Mouse (Mus musculus) liver, adult 2 months (tissue): ENCODE results near the gene Fbxw9. TPM values are rescaled to one million over a fixed set of nuclear protein-coding genes. Genes with fewer than 3 reads are reported as not detected.

Source experiments
- DNase-seq: peaks from one replicate; pipeline ENCODE4 v3.0.0-alpha.2; 2011; ENCODE audit warnings: low read depth, low spot score; ENCODE audit errors: extremely low read depth
- H3K27ac ChIP-seq: fragments of 200-500 bp; replicated peaks from 2 replicates; pipeline ENCODE4 v1.5.1; 2012; ENCODE audit warnings: low read depth, mild to moderate bottlenecking, control low read depth, inconsistent platforms, low read length; ENCODE audit not compliant: insufficient read depth
- H3K27me3 ChIP-seq: fragments of 200-500 bp; 2 replicates; pipeline ENCODE4 v1.6.1; 2012; ENCODE audit warnings: mild to moderate bottlenecking, moderate library complexity, low read length, inconsistent platforms; ENCODE audit not compliant: control insufficient read depth, insufficient read depth
- H3K36me3 ChIP-seq: fragments of 200-500 bp; 2 replicates; pipeline ENCODE4 v1.6.1; 2012; ENCODE audit warnings: low read length, inconsistent platforms; ENCODE audit not compliant: control insufficient read depth, insufficient read depth
- H3K4me1 ChIP-seq: fragments of 200-500 bp; 2 replicates; pipeline ENCODE4 v1.6.1; 2011; ENCODE audit warnings: low read length; ENCODE audit not compliant: control insufficient read depth, insufficient read depth
- H3K4me3 ChIP-seq: fragments of 200-500 bp; 2 replicates; pipeline ENCODE4 v1.5.1; 2011; ENCODE audit warnings: low read depth, mild to moderate bottlenecking, control low read depth, low read length, moderate library complexity; ENCODE audit not compliant: insufficient read depth
- H3K79me2 ChIP-seq: fragments of 200-500 bp; 2 replicates; pipeline ENCODE4 v1.6.1; 2012; ENCODE audit warnings: inconsistent platforms, mild to moderate bottlenecking, low read length, moderate library complexity; ENCODE audit not compliant: control insufficient read depth, insufficient read depth
- H3K9ac ChIP-seq: fragments of 200-500 bp; 2 replicates; pipeline ENCODE4 v1.6.1; 2012; ENCODE audit warnings: low read depth, mild to moderate bottlenecking, control low read depth, inconsistent platforms, low read length
- CTCF ChIP-seq: fragments of 200-500 bp; IDR thresholded peaks from 2 replicates; pipeline ENCODE4 v1.5.1; 2011; ENCODE audit warnings: low read depth, low read length, control low read depth
- POLR2A ChIP-seq: fragments of 200-500 bp; IDR thresholded peaks from 2 replicates; pipeline ENCODE4 v1.6.1; 2011; ENCODE audit warnings: low read length, control low read depth; ENCODE audit not compliant: insufficient read depth; ENCODE audit errors: extremely low read depth
- WGBS: fragments of 180-500 bp; shearing (Covaris S2); methylation state at CpG from one replicate; pipeline ENCODE4 v1.1.7; 2018; 5-methylcytosine and 5-hydroxymethylcytosine counted together
- polyA plus RNA-seq: library from polyadenylated mRNA; depleted of rRNA; stranded (reverse); fragments of >200 nt; gene quantifications from 2 replicates; pipeline ENCODE4 v1.2.3, GENCODE M21; 2012
- total RNA-seq: library from RNA; depleted of rRNA; stranded (reverse); fragments of >200 nt; gene quantifications from 2 replicates; pipeline ENCODE4 v1.2.3, GENCODE M21; 2014

Gene Fbxw9
- total and polyA plus RNA-seq, 2 experiments, result 19.9 to 75.4 TPM

GRCm38 (mm10) chr8:85083108-85083813 is 23.4 kb downstream of the Fbxw9 start, which contains the start of gene Man2b1:
Man2b1 (plus strand) TSS chr8:85083270.
- Histone ChIP-seq H3K9ac (peak within 1 kb of the TSS; percentile 90), H3K79me2 (peaks cover 5% of the 10 kb centered on the region; the same call in 1 of the 2 replicates), H3K27me3 (no peaks in the 10 kb centered on the region), H3K4me1 (peaks cover 25% of the 10 kb centered on the region), H3K4me3 (peak within 1 kb of the TSS; percentile 95), H3K36me3 (peaks cover 20% of the 10 kb centered on the region), H3K27ac (peak within 1 kb of the TSS; percentile 85)
- TF ChIP-seq POLR2A (peak; percentile 98), CTCF (peak; percentile 9; the same call in 1 of the 2 replicates)
- DNase-seq, result peak; percentile 92
- under 1% methylated on average over 30 of the region's 30 CpGs for WGBS

- no peak for DNase-seq
Measured at GRCm38 (mm10) chr8:85084633-85085032, 24.8 kb downstream of the Fbxw9 start.

GRCm38 (mm10) chr8:85086238-85086637 is 26.4 kb downstream of the Fbxw9 start:
- no peak for DNase-seq
- H3K27me3 ChIP-seq, result no peaks in the 10 kb centered on the region
- H3K4me1 ChIP-seq, result peaks cover 17% of the 10 kb centered on the region
- H3K9ac ChIP-seq, result no peak overlapping the region
- no peak overlapping the region for H3K27ac ChIP-seq
- no peak overlapping the region for H3K4me3 ChIP-seq
- no peak for TF ChIP-seq POLR2A
- TF ChIP-seq CTCF, result no peak
- 92% methylated on average over 3 of the region's 3 CpGs for WGBS
- H3K36me3 ChIP-seq, result peaks cover 23% of the 10 kb centered on the region
- H3K79me2 ChIP-seq, result peaks cover 5% of the 10 kb centered on the region; the same call in 1 of the 2 replicates

More at GRCm38 (mm10) chr8:85084633-85085032, 24.8 kb downstream of the Fbxw9 start:
- no peak overlapping the region for H3K27ac ChIP-seq
- TF ChIP-seq POLR2A (no peak), CTCF (no peak)
- no peak overlapping the region; the same call in 1 of the 2 replicates for H3K9ac ChIP-seq
- peaks cover 23% of the 10 kb centered on the region for H3K36me3 ChIP-seq
- H3K79me2 ChIP-seq, result peaks cover 5% of the 10 kb centered on the region; the same call in 1 of the 2 replicates
- 65% methylated on average over 8 of the region's 8 CpGs for WGBS
- no peak overlapping the region for H3K4me3 ChIP-seq
- no peaks in the 10 kb centered on the region for H3K27me3 ChIP-seq
- peaks cover 19% of the 10 kb centered on the region for H3K4me1 ChIP-seq

- peaks cover 5% of the 10 kb centered on the region; the same call in 1 of the 2 replicates for H3K79me2 ChIP-seq
- peaks cover 31% of the 10 kb centered on the region for H3K36me3 ChIP-seq
- peaks cover 7% of the 10 kb centered on the region for H3K4me1 ChIP-seq
- no peaks in the 10 kb centered on the region for H3K27me3 ChIP-seq
- no peak for TF ChIP-seq POLR2A
- TF ChIP-seq CTCF, result no peak
- DNase-seq, result no peak
- no peak overlapping the region for H3K27ac ChIP-seq
- 29% methylated on average over 2 of the region's 2 CpGs for WGBS
- no peak overlapping the region for H3K9ac ChIP-seq
- no peak overlapping the region for H3K4me3 ChIP-seq
Measured at GRCm38 (mm10) chr8:85088771-85089170, 28.9 kb downstream of the Fbxw9 start.

GRCm38 (mm10) chr8:85090856-85091255 is 31.0 kb downstream of the Fbxw9 start:
- no peaks in the 10 kb centered on the region for H3K79me2 ChIP-seq
- no peak overlapping the region for H3K27ac ChIP-seq
- no peaks in the 10 kb centered on the region for H3K27me3 ChIP-seq
- TF ChIP-seq POLR2A (no peak), CTCF (no peak)
- H3K9ac ChIP-seq, result no peak overlapping the region
- H3K4me3 ChIP-seq, result no peak overlapping the region
- DNase-seq, result no peak
- peaks cover 30% of the 10 kb centered on the region for H3K36me3 ChIP-seq
- WGBS, result 92% methylated on average over 11 of the region's 11 CpGs
- no peaks in the 10 kb centered on the region for H3K4me1 ChIP-seq
